ENCODE assay signal across 7 mouse cellular contexts in the genomic region with DNA sequence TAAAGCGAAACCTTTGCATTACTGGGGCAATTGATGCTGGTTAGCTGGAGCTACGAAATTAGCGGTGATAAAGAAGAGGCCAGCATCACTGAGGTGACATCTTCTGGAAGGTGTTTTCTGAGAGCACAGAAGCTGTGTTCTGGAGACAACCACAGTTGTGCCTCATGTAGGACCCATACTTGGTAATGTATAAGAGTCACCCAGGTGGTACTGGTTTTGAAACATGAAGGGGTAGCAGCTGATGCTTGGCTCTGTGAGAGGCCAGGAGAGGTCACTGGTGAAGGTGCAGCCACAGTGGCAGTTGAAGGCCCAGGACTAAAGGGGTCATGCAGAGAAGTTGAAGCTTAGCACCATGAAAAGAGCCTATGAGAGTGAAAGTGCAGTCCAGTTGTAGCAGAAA. TPM values are rescaled to one million over a fixed set of nuclear protein-coding genes. Genes with fewer than 3 reads are reported as not detected.
DNase-seq lines count a peak whose midpoint lies in the region; ATAC-seq and TF ChIP-seq lines count a peak whose summit lies in the region.

A gene (plus strand): TSS at position 301 of the 400 bp plus-strand sequence.

- 78% methylated on average over 3 of the region's 3 CpGs for WGBS in thymus, adult 2 months
- 93% methylated on average over 3 of the region's 3 CpGs for WGBS in forebrain, embryonic 13.5 days
- 96% methylated on average over 3 of the region's 3 CpGs for WGBS in hindbrain, postnatal 0 days
- 94% methylated on average over 3 of the region's 3 CpGs for WGBS in midbrain, embryonic 12.5 days

- H3K4me2 ChIP-seq in forebrain, embryonic 13.5 days: no peak within 1 kb of the TSS
- no peak within 1 kb of the TSS for H3K4me2 ChIP-seq in hindbrain, postnatal 0 days (ENCODE audit: low read depth, low read length)
- H3K4me2 ChIP-seq in midbrain, embryonic 12.5 days (replicated peaks): no peak within 1 kb of the TSS

- peaks cover 2% of the 10 kb centered on the region; the same call in 1 of the 2 replicates for H3K4me1 ChIP-seq in thymus, adult 2 months (replicated peaks; ENCODE audit: control insufficient read depth, insufficient read depth, low read length)
- peaks cover 11% of the 10 kb centered on the region; the same call in 1 of the 2 replicates for H3K4me1 ChIP-seq in forebrain, embryonic 13.5 days
- no peaks in the 10 kb centered on the region for H3K4me1 ChIP-seq in hindbrain, postnatal 0 days (ENCODE audit: insufficient read depth, low read length)
- peaks cover 5% of the 10 kb centered on the region; the same call in 1 of the 2 replicates for H3K4me1 ChIP-seq in midbrain, embryonic 12.5 days

- H3K9me3 ChIP-seq in forebrain, embryonic 13.5 days (replicated peaks): no peaks in the 10 kb centered on the region
- no peaks in the 10 kb centered on the region for H3K9me3 ChIP-seq in hindbrain, postnatal 0 days (ENCODE audit: low read length)
- no peaks in the 10 kb centered on the region for H3K9me3 ChIP-seq in midbrain, embryonic 12.5 days

- H3K36me3 ChIP-seq in thymus, adult 2 months (ENCODE audit: control insufficient read depth, insufficient read depth, low read length): no peaks in the 10 kb centered on the region
- no peaks in the 10 kb centered on the region; the same call in 1 of the 2 replicates for H3K36me3 ChIP-seq in forebrain, embryonic 13.5 days (ENCODE audit: poor library complexity, severe bottlenecking)
- no peaks in the 10 kb centered on the region for H3K36me3 ChIP-seq in hindbrain, postnatal 0 days (ENCODE audit: insufficient read depth, low read length)
- H3K36me3 ChIP-seq in midbrain, embryonic 12.5 days: no peaks in the 10 kb centered on the region

- TF ChIP-seq CTCF in thymus, adult 2 months (IDR thresholded peaks at IDR 0.05; ENCODE audit: borderline replicate concordance, control insufficient read depth, extremely low read depth, insufficient read depth, low read length, poor library complexity): no peak
- TF ChIP-seq CTCF in hindbrain, postnatal 0 days (IDR thresholded peaks at IDR 0.05; ENCODE audit: low read depth): no peak

- H3K4me3 ChIP-seq in thymus, adult 2 months (ENCODE audit: control insufficient read depth, insufficient read depth, low read length): no peak within 1 kb of the TSS
- no peak within 1 kb of the TSS for H3K4me3 ChIP-seq in forebrain, embryonic 13.5 days
- no peak within 1 kb of the TSS for H3K4me3 ChIP-seq in hindbrain, postnatal 0 days (ENCODE audit: low read length)
- no peak within 1 kb of the TSS for H3K4me3 ChIP-seq in midbrain, embryonic 12.5 days

- TF ChIP-seq POLR2A in thymus, adult 2 months (IDR thresholded peaks at IDR 0.05; ENCODE audit: control insufficient read depth, extremely low read depth, insufficient read depth, low read length, poor library complexity): no peak

- H3K27ac ChIP-seq in thymus, adult 2 months (ENCODE audit: control insufficient read depth, insufficient read depth, low read length): no peak within 1 kb of the TSS
- no peak within 1 kb of the TSS for H3K27ac ChIP-seq in forebrain, embryonic 13.5 days
- H3K27ac ChIP-seq in hindbrain, postnatal 0 days: no peak within 1 kb of the TSS
- no peak within 1 kb of the TSS for H3K27ac ChIP-seq in midbrain, embryonic 12.5 days (replicated peaks)

- H3K27me3 ChIP-seq in thymus, adult 2 months (ENCODE audit: control insufficient read depth, insufficient read depth, low read length): no peaks in the 10 kb centered on the region
- H3K27me3 ChIP-seq in forebrain, embryonic 13.5 days: no peaks in the 10 kb centered on the region
- no peaks in the 10 kb centered on the region for H3K27me3 ChIP-seq in hindbrain, postnatal 0 days (ENCODE audit: insufficient read depth, low read length)
- H3K27me3 ChIP-seq in midbrain, embryonic 12.5 days: no peaks in the 10 kb centered on the region

- no peak for ATAC-seq in forebrain, embryonic 13.5 days
- no peak for ATAC-seq in hindbrain, postnatal 0 days
- no peak for ATAC-seq in midbrain, embryonic 12.5 days (ENCODE audit: low FRiP score, low read depth)
- no peak for ATAC-seq in erythroid progenitor cell, adult 5-6 weeks (replicated peaks; ENCODE audit: low FRiP score, poor library complexity, severe bottlenecking)

- DNase-seq in thymus, adult 2 months: no peak
- DNase-seq in thymus, postnatal 36 days: no peak
- no peak for DNase-seq in hindbrain, postnatal 0 days (ENCODE audit: low spot score)
- no peak for DNase-seq in thymus, adult 18-20 months

- H3K9ac ChIP-seq in forebrain, embryonic 13.5 days: no peak within 1 kb of the TSS
- H3K9ac ChIP-seq in hindbrain, postnatal 0 days (replicated peaks; ENCODE audit: low read length): no peak within 1 kb of the TSS
- no peak within 1 kb of the TSS for H3K9ac ChIP-seq in midbrain, embryonic 12.5 days (replicated peaks)

RNA-seq across cellular contexts. Expression of the gene that starts here (rescaled TPM):
- 16.9 and 18.8 TPM in 2 replicates for polyA plus RNA-seq in thymus, adult 2 months (2012; rRNA removed)
- polyA plus RNA-seq in forebrain, embryonic 13.5 days (2015; fragmentation: Nextera tagmentation; extraction: Ambion mirVana): 35.5 and 40.2 TPM in 2 replicates
- total RNA-seq in hindbrain, postnatal 0 days (2014; rRNA removed): 52.5 and 71.4 TPM in 2 replicates
- 39.5 and 41.1 TPM in 2 replicates for polyA plus RNA-seq in hindbrain, postnatal 0 days (2015; fragmentation: Nextera tagmentation; extraction: Ambion mirVana)
- polyA plus RNA-seq in midbrain, embryonic 12.5 days (2016; fragmentation: Nextera tagmentation; extraction: Ambion mirVana): 32.9 and 35.3 TPM in 2 replicates
- total RNA-seq in erythroid progenitor cell, adult 5-6 weeks (2015; ENCODE audit: low replicate concordance): 3.8 and 5.0 TPM in 2 replicates
- 0.45 and 6.4 TPM in 2 replicates for total RNA-seq in erythroid progenitor cell, adult 5-6 weeks (2017; ENCODE audit: low replicate concordance)
